Mouse (Mus musculus) forebrain, embryonic 13.5 days (tissue): ENCODE data around the gene Lrfn1. TPM values are rescaled to one million over a fixed set of nuclear protein-coding genes. Genes with fewer than 3 reads are reported as not detected.
A peak's percentile ranks its signal among the peaks of the same experiment; 100 is the strongest.

Experiments used
- ATAC-seq: fragments of 200-750 bp; cut with Nextera tagmentation; 2 replicates; pipeline ENCODE4 v1.8.0; 2017
- H3K27ac ChIP-seq: fragments of 300-500 bp; sonication (generic); 2 replicates; pipeline ENCODE4 v1.5.1; 2015; ENCODE audit warnings: inconsistent platforms, mild to moderate bottlenecking, moderate library complexity
- H3K27me3 ChIP-seq: fragments of 300-500 bp; sonication (generic); 2 replicates; pipeline ENCODE4 v1.6.1; 2015; ENCODE audit warnings: mild to moderate bottlenecking, inconsistent platforms
- H3K36me3 ChIP-seq: fragments of 300-500 bp; sonication (generic); 2 replicates; pipeline ENCODE4 v1.6.1; 2015; ENCODE audit warnings: mild to moderate bottlenecking, inconsistent platforms; ENCODE audit not compliant: poor library complexity, severe bottlenecking
- H3K4me1 ChIP-seq: fragments of 300-500 bp; sonication (generic); 2 replicates; pipeline ENCODE4 v1.6.1; 2015; ENCODE audit warnings: inconsistent platforms
- H3K4me2 ChIP-seq: fragments of 300-500 bp; sonication (generic); 2 replicates; pipeline ENCODE4 v1.6.1; 2015; ENCODE audit warnings: inconsistent platforms, mild to moderate bottlenecking, moderate library complexity
- H3K4me3 ChIP-seq: fragments of 300-500 bp; sonication (generic); 2 replicates; pipeline ENCODE4 v1.5.1; 2015; ENCODE audit warnings: mild to moderate bottlenecking, inconsistent platforms
- H3K9ac ChIP-seq: fragments of 300-500 bp; sonication (generic); 2 replicates; pipeline ENCODE4 v1.6.1; 2015; ENCODE audit warnings: mild to moderate bottlenecking, inconsistent platforms
- H3K9me3 ChIP-seq: fragments of 300-500 bp; sonication (generic); replicated peaks from 2 replicates; pipeline ENCODE4 v1.6.1; 2016; ENCODE audit warnings: inconsistent platforms
- WGBS: fragments of 180-500 bp; shearing (Covaris S2); methylation state at CpG from one replicate; pipeline ENCODE4 v1.1.7; 2015; 5-methylcytosine and 5-hydroxymethylcytosine counted together
- polyA plus RNA-seq: library from polyadenylated mRNA; unstranded; fragments of >200 nt; fragmentation: Nextera tagmentation; extraction: Ambion mirVana; gene quantifications from 2 replicates; pipeline ENCODE4 v1.2.1, GENCODE M21; 2015

The Lrfn1 gene
- polyA plus RNA-seq, 1 experiment from 2014 or later: 5.9 TPM

- H3K4me2 ChIP-seq: peak overlapping the region; percentile 81
- H3K4me1 ChIP-seq: peaks cover 40% of the 10 kb centered on the region
- WGBS: under 1% methylated on average over 49 of the region's 64 CpGs
- no peaks in the 10 kb centered on the region for H3K9me3 ChIP-seq
- peak overlapping the region; percentile 95 for H3K9ac ChIP-seq
- ATAC-seq: peak; percentile 98
- H3K27me3 ChIP-seq: no peaks in the 10 kb centered on the region
- peak overlapping the region; percentile 37; the same call in 1 of the 2 replicates for H3K27ac ChIP-seq
- peak overlapping the region; percentile 95 for H3K4me3 ChIP-seq
- H3K36me3 ChIP-seq: peaks cover 4% of the 10 kb centered on the region
Observed at GRCm38 (mm10) chr7:28436271-28436904, 15.4 kb upstream of the Lrfn1 start.

DNA sequence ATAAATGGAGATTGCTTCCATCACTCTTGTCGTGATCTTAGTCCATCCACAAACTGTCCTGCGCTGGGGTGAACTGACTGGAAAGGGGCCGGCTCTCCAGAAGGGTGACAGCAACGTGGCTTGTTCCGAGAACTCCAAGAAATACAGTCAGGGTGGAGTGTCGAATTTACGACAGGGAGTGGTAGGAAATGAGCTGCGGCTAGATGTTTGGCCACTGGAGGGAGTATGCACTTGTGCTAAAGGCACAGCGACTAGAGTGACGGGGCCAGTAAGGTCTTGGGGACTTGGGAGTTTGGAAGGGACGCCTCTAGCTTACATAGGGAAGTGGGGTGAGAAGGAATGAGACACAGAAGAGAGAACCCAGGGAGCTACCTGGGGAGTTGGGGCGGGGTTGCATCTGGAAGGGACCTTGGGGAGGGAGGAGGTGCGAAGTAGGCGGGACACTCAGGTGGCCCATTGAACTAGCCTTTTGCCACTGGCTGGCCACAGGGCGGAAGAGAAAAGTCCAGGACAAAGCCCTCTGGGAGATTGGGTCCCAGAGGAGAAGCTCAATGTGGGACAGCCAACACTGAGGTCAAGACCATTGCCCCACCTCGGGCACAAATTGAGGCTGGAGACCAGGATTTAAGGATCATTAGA is 14.7 kb upstream of the Lrfn1 start, which contains the start of gene Gmfg:
Gmfg (plus strand) TSS at position 516 of the 639 bp plus-strand sequence.
- Histone ChIP-seq H3K4me2 (peak within 1 kb of the TSS; percentile 67), H3K4me3 (peak within 1 kb of the TSS; percentile 95), H3K9me3 (no peaks in the 10 kb centered on the region), H3K27me3 (no peaks in the 10 kb centered on the region), H3K9ac (peak within 1 kb of the TSS; percentile 65), H3K27ac (peak within 1 kb of the TSS; percentile 37; the same call in 1 of the 2 replicates), H3K4me1 (peaks cover 35% of the 10 kb centered on the region), H3K36me3 (no peaks in the 10 kb centered on the region; the same call in 1 of the 2 replicates)
- ATAC-seq: no peak
- WGBS: 2% methylated on average over 16 of the region's 16 CpGs

GRCm38 (mm10) chr7:28437964-28438363 is 13.8 kb upstream of the Lrfn1 start:
- Histone ChIP-seq H3K27me3 (no peaks in the 10 kb centered on the region), H3K9ac (no peak overlapping the region), H3K36me3 (no peaks in the 10 kb centered on the region; the same call in 1 of the 2 replicates), H3K27ac (no peak overlapping the region), H3K4me1 (peaks cover 26% of the 10 kb centered on the region), H3K4me2 (no peak overlapping the region), H3K9me3 (no peaks in the 10 kb centered on the region), H3K4me3 (no peak overlapping the region)
- no peak for ATAC-seq

DNA sequence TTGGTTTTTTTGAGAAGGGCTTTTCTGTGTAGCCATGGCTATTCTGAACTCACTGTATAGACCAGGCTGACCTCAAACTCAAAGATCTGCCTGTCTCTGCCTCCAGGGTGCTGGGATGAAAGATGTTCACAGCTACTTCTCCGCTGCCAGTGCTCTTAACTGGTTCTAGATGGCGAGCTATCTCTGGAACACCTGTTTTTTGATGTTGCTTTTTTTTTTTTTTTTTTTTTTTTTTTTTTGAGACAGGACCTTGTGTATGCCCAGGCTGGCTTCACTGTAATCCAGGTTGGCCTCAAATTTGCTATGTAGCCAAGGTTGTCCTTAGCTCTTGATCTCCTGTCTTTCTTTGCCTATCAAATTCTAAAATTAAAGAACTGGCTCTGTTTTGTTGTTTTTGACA is 13.0 kb upstream of the Lrfn1 start:
- H3K9ac ChIP-seq: no peak overlapping the region
- no peak overlapping the region for H3K4me3 ChIP-seq
- no peaks in the 10 kb centered on the region for H3K9me3 ChIP-seq
- H3K4me2 ChIP-seq: no peak overlapping the region
- no peaks in the 10 kb centered on the region for H3K27me3 ChIP-seq
- H3K27ac ChIP-seq: no peak overlapping the region
- ATAC-seq: no peak
- WGBS: 85% methylated on average over 2 of the region's 2 CpGs
- H3K4me1 ChIP-seq: peaks cover 18% of the 10 kb centered on the region
- H3K36me3 ChIP-seq: no peaks in the 10 kb centered on the region

GRCm38 (mm10) chr7:28440739-28441138 is 11.0 kb upstream of the Lrfn1 start:
- ATAC-seq: no peak
- Histone ChIP-seq H3K9ac (peak overlapping the region; percentile 3; the same call in 1 of the 2 replicates), H3K9me3 (no peaks in the 10 kb centered on the region), H3K4me3 (no peak overlapping the region), H3K4me1 (no peaks in the 10 kb centered on the region), H3K27ac (no peak overlapping the region), H3K36me3 (no peaks in the 10 kb centered on the region), H3K27me3 (peaks cover 3% of the 10 kb centered on the region; the same call in 1 of the 2 replicates), H3K4me2 (no peak overlapping the region)
- 55% methylated on average over 2 of the region's 2 CpGs for WGBS

GRCm38 (mm10) chr7:28441776-28442485 is 9.8 kb upstream of the Lrfn1 start:
- H3K9me3 ChIP-seq: no peaks in the 10 kb centered on the region
- no peak overlapping the region for H3K27ac ChIP-seq
- H3K4me2 ChIP-seq: no peak overlapping the region
- ATAC-seq: no peak
- no peaks in the 10 kb centered on the region for H3K36me3 ChIP-seq
- peaks cover 4% of the 10 kb centered on the region; the same call in 1 of the 2 replicates for H3K4me1 ChIP-seq
- 88% methylated on average over 14 of the region's 14 CpGs for WGBS
- no peak overlapping the region for H3K9ac ChIP-seq
- H3K27me3 ChIP-seq: peaks cover 7% of the 10 kb centered on the region; the same call in 1 of the 2 replicates
- no peak overlapping the region for H3K4me3 ChIP-seq

DNA sequence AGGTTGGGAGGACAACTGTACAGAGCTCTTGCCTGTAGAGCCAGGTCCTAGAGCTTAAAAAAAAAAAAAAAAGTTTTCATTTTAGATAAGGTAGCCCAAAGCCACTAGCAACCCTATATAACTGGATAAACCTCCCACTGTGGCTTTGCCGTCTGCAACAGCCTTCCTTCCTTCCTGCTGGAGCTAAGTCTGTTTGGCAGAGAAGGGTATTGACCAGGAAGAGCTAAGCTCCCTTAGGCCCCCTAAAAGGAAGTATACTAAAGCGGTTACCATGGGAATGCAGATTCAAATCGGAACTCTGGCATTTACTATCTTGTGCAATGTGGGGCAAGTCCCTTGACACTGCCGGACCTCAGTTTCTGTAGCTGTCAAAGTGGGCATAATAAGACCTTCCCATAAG is 9.1 kb upstream of the Lrfn1 start:
- Histone ChIP-seq H3K36me3 (no peaks in the 10 kb centered on the region), H3K27me3 (peaks cover 7% of the 10 kb centered on the region; the same call in 1 of the 2 replicates), H3K27ac (no peak overlapping the region), H3K9me3 (no peaks in the 10 kb centered on the region), H3K9ac (no peak overlapping the region), H3K4me2 (no peak overlapping the region), H3K4me3 (no peak overlapping the region), H3K4me1 (peaks cover 11% of the 10 kb centered on the region)
- 62% methylated on average over 4 of the region's 4 CpGs for WGBS
- no peak for ATAC-seq

- Histone ChIP-seq H3K27me3 (peaks cover 7% of the 10 kb centered on the region; the same call in 1 of the 2 replicates), H3K27ac (no peak overlapping the region), H3K4me1 (peaks cover 11% of the 10 kb centered on the region), H3K9ac (no peak overlapping the region), H3K4me2 (no peak overlapping the region), H3K4me3 (no peak overlapping the region), H3K9me3 (no peaks in the 10 kb centered on the region), H3K36me3 (no peaks in the 10 kb centered on the region)
- WGBS: 86% methylated on average over 13 of the region's 13 CpGs
- no peak for ATAC-seq
Observed at GRCm38 (mm10) chr7:28444344-28444974, 7.3 kb upstream of the Lrfn1 start.

DNA sequence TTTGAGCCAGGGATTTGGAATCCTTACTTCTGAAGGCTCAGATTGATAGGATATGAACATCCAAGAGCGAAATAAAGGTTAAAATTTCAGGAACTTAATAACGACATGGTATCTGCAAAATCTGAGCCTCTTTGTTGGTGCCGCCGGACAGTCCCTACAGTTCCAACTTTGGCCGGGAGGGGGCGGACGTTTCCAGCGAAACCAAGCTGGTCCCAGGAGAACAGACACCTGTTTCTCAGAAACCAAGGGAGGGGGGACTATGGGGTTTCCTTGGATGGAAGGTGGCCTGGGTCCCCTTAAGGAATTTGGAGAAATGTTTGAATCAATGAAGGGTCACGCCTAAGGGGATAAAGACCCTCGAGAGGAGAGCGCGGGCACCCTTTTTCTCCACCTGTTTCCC is 5.3 kb upstream of the Lrfn1 start:
- WGBS: 5% methylated on average over 12 of the region's 12 CpGs
- Histone ChIP-seq H3K4me2 (no peak overlapping the region; the same call in 1 of the 2 replicates), H3K9me3 (no peaks in the 10 kb centered on the region), H3K4me1 (peaks cover 11% of the 10 kb centered on the region), H3K4me3 (no peak overlapping the region), H3K9ac (no peak overlapping the region), H3K27me3 (peaks cover 7% of the 10 kb centered on the region; the same call in 1 of the 2 replicates), H3K27ac (no peak overlapping the region), H3K36me3 (no peaks in the 10 kb centered on the region)
- ATAC-seq: peak; percentile 57; the same call in 1 of the 2 replicates

- H3K9ac ChIP-seq: no peak overlapping the region
- 14% methylated on average over 12 of the region's 12 CpGs for WGBS
- no peak overlapping the region for H3K4me2 ChIP-seq
- H3K36me3 ChIP-seq: no peaks in the 10 kb centered on the region
- peaks cover 11% of the 10 kb centered on the region for H3K4me1 ChIP-seq
- H3K4me3 ChIP-seq: no peak overlapping the region
- no peak for ATAC-seq
- no peaks in the 10 kb centered on the region for H3K9me3 ChIP-seq
- no peak overlapping the region for H3K27ac ChIP-seq
- H3K27me3 ChIP-seq: peaks cover 7% of the 10 kb centered on the region; the same call in 1 of the 2 replicates
Observed at GRCm38 (mm10) chr7:28447101-28447830, 4.5 kb upstream of the Lrfn1 start.
